Mouse (Mus musculus) neural tube, embryonic 10.5 days (tissue): Measurements from ENCODE around the gene Rnaseh2b.

ENCODE experiments used
- DNase-seq: peaks from one replicate; pipeline ENCODE4 v3.0.0-alpha.2; 2017; ENCODE audit warnings: low spot score; ENCODE audit errors: extremely low spot score

Rnaseh2b gene

DNA sequence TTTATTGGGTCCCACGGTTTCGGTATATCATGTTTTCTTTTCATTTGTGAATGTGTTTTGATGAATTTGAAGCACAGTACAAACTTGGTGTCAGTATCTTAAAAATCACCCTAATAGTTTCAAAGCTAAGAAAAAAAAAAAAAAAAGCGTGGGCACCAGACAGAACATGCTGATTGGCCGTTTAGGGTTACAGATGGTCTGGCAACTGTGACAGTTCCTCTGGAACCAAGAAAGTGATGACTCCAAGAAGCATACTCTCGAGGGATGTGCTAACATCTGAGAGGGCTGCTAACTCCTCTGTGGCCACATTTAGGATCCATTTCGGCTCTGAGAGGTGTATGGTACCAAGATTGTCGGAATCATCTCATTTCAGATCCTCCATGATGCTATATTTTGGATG lies 62.8 kb downstream of the Rnaseh2b start:
- DNase-seq, result no peak

DNA sequence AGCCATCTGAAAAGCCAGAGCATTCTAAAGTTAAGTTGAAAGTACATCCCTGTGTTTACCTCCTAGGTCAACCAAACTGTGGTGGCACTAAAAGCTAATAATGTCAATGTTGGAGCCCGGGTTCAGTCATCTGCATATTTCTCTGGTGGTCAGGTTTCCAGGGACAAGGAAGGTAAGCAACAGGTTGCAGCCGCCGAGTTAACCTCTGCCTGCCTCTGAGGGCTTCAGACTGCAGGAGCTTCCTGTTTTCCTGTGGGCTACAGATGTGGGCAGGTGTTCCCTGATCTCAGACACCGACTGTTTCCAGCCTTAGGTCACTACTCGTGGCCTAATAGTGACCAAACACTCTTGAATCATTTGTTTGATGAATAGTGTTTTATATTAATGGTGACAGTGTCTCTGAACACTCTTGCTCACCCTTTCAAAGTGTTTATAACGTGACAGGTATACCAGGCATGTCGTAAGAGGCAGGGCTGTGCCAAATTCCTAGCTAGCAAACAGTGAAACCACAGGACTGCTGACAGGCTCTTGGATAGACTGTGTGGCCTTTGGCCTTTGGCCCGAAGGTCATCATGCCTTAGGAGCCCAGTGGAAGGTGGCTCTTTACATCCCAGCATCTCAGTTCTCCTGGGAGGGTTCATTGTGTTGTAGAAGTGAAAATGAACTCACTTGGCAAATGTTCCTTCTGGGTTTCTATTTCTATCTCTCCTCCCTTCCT lies 69.0 kb downstream of the Rnaseh2b start:
- DNase-seq, result no peak

GRCm38 (mm10) chr14:62363774-62364173 lies 71.4 kb downstream of the Rnaseh2b start:
- DNase-seq, result no peak

DNA sequence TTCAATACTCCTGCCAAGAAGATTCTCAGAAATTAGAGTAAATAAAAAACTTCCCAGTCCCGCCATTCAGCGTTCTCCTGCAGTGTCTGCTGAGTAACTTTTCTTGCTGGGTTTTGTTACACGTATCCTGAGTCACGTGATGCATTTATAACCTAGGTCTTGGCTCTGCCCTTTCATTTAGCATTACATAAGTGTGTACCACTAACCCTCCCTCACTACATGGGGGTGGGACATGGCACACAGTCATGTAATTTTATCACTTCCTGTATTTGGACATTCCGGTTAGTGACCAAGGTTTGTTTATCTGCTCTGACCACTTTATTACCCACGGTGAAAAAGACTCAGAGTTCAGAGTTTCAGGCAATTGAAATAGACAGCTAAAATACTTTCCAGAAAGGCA lies 78.4 kb downstream of the Rnaseh2b start:
- DNase-seq, result no peak

DNA sequence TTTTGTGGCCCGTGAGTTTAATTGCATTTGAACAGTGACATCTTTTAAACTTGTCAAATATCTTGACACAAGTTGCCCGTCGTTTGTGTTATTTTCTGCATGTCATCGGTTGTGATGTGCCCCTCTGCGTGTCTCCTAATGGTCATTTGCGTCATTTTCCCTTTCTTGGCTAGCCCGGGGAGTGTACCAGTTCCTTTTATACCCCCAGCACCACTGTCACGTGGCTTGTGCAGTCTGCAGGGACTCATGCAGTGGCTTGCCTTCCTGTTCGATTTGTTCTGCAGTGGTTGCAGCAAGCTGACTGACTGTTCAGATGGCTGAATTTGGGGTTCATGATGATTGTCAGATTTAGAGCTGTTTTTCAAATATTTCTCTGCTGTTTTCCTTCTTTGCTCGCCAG lies 81.6 kb downstream of the Rnaseh2b start:
- no peak for DNase-seq

GRCm38 (mm10) chr14:62375694-62376093 lies 83.3 kb downstream of the Rnaseh2b start:
- no peak for DNase-seq

GRCm38 (mm10) chr14:62376115-62376514 lies 83.7 kb downstream of the Rnaseh2b start:
- no peak for DNase-seq

DNA sequence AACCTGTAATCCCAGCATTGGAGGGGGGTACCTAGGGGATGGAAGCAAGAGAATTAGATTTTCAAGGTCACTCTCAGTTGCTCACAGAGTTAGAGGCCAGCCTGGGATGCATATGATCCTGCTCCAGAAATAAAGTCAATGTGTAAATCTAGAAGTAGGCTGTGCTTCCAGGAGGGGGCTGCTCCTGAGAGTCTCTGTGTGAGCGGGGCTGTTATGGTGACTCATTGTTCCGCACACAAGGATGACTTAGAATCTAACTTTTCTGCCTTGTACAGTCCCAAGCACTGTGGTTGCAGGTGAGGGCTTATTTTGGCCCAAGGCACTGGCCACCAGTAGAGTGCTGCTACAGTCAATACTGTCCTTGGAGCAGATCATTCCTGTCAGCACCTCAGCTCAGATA lies 87.0 kb downstream of the Rnaseh2b start:
- DNase-seq, result no peak

DNA sequence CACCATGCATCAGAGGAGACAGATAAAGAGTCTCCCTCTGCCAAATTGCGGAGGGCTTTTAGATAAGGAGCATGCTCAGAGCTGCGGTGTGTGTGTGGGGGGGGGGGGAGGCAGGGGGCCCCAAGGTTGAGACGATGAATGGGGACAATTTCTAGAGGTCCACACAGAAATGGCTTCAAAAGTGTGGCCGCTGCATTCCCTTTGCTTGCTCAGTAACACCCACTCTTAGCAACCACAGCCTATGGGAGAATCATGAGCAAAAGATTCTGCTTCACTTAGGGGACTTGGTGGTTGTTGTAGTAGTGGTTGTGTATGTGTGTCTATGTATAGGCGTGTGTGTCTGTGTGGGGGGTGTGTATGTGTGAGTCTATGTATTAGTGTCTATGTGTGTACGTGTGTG lies 88.2 kb downstream of the Rnaseh2b start:
- no peak for DNase-seq

DNA sequence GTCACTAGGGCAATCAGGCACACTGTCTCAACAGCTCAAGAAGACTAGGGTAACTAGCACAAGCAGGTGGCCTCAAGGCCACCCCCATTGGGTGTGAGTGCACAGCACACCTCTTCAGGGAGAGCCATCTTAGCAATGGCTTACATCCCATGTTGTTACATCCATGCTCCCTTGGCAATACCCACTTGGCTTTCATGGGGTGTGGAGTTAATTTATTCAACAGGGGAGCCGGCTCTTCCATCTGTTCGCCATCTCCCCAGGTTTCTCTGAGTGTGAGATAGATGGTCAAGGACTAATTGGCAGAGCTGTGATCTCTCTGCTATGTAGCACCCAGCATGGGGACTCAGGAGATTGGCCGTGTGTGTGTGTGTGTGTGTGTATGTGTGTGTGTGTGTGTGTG lies 90.7 kb downstream of the Rnaseh2b start:
- no peak for DNase-seq

DNA sequence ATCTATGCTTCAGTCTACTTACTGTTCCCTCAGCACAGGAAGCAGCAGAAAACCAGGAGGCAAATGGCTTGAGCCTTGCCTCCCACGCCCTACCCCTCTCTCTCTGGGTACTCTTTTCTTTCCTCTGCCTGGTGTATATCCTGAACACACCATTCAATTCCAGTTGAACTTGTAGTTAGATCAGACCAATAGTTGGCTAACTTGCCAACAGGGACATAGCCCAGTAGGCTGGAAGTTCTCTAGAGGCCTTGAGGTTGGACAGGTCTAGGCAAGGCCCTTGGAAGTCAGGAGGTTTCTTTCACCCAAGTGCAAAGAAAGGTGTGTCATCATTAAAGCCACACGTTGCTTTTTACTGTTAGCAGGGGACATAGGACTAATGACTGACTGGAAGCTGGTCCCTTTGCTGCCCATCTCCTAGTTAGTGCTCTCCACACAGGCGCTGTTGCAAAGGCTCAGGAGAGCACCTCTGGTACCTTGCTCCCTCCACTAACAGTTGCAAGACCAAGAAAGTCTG lies 91.5 kb downstream of the Rnaseh2b start:
- DNase-seq, result no peak

GRCm38 (mm10) chr14:62389064-62389728 lies 96.8 kb downstream of the Rnaseh2b start:
- DNase-seq, result no peak

- DNase-seq, result no peak
These were observed 97.5 kb downstream of the Rnaseh2b start for GRCm38 (mm10) chr14:62389729-62390536.

GRCm38 (mm10) chr14:62392754-62393153 lies 100.4 kb downstream of the Rnaseh2b start:
- DNase-seq, result no peak

DNA sequence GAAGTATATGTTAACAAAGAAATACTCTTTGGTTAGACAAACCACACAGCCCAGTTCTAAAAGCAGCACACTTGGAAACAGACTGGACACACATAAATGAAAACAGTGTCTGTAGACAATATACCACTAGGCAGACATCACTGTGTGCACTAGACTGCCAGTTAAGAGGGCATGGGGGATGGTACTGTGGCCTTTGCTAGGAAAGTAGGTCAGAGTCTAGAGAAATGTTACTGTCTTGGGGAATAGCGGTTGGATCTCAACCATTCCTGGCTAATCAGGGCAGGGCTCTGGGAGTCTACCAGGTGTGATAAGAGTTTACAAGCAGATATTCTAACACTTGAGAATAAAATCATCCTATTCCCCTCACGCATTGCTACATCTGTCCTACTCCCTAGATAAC lies 103.0 kb downstream of the Rnaseh2b start:
- DNase-seq, result no peak

DNA sequence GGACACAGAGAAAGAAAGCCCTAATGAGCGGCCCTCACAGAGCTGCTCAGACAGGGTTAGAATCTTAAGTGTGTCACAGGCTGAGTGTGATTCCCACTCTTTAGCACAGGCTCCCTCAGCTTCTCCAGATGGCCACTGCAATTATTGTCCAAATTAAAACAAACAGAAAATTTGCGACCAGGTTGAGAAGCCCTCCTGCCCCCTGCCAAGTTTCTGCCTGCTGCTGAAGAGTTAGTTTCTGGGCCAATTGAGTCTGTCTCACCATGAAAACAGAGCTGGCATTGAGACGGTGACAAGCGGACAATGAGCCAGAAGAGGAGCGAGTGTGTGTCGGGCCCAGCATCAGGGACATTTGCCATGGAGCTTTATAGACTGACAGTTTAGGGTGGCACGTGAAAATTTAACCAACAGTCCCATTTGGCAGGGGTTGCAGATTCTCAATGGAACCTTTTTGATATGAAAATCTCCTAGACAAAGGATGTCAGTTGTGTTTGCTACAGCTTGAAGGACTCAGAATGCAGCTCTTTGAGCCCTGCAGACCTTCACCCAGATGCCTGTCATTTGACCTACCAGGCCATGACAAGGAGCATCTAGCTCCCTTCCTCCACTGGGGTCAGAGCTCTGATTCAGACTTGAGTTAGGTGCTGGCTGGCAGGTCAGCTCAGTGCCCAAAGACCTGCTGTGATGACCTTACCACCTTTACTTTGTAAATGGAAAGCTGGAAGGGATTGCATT lies 123.8 kb downstream of the Rnaseh2b start:
- DNase-seq, result no peak

- no peak for DNase-seq
These were observed 124.3 kb downstream of the Rnaseh2b start for GRCm38 (mm10) chr14:62416742-62417134.

GRCm38 (mm10) chr14:62417501-62417900 lies 125.1 kb downstream of the Rnaseh2b start:
- DNase-seq, result no peak

GRCm38 (mm10) chr14:62422265-62422664 lies 129.9 kb downstream of the Rnaseh2b start:
- no peak for DNase-seq
